Mouse (Mus musculus) heart, adult 2 months (tissue): ENCODE measurements around the gene Nek4. TPM values are rescaled to one million over a fixed set of nuclear protein-coding genes. Genes with fewer than 3 reads are reported as not detected.

Source experiments
- DNase-seq, 2 experiments: peaks; one replicate each; pipeline ENCODE4 v3.0.0; 2021
- H3K27ac ChIP-seq: fragments of 200-600 bp; 2 replicates; pipeline ENCODE4 v1.8.1; 2022
- H3K27me3 ChIP-seq: fragments of 200-500 bp; 2 replicates; pipeline ENCODE4 v1.6.1; 2012; ENCODE audit warnings: mild to moderate bottlenecking, low read length, inconsistent platforms, mixed read lengths; ENCODE audit not compliant: control insufficient read depth, insufficient read depth
- H3K36me3 ChIP-seq: fragments of 200-500 bp; 2 replicates; pipeline ENCODE4 v1.6.1; 2012; ENCODE audit warnings: low read length, inconsistent platforms; ENCODE audit not compliant: control insufficient read depth, insufficient read depth
- H3K4me1 ChIP-seq: fragments of 200-500 bp; 2 replicates; pipeline ENCODE4 v1.6.1; 2011; ENCODE audit warnings: low read length; ENCODE audit not compliant: control insufficient read depth, insufficient read depth
- H3K4me3 ChIP-seq: fragments of 200-600 bp; 2 replicates; pipeline ENCODE4 v1.8.1; 2022
- H3K79me2 ChIP-seq: fragments of 200-500 bp; replicated peaks from 2 replicates; pipeline ENCODE4 v1.6.1; 2012; ENCODE audit warnings: mild to moderate bottlenecking, inconsistent platforms, low read length, moderate library complexity, mixed read lengths; ENCODE audit not compliant: control insufficient read depth, insufficient read depth
- H3K9ac ChIP-seq: fragments of 200-500 bp; 2 replicates; pipeline ENCODE4 v1.6.1; 2012; ENCODE audit warnings: low read depth, mild to moderate bottlenecking, control low read depth, inconsistent platforms, low read length, mixed read lengths
- CTCF ChIP-seq: fragments of 200-600 bp; IDR thresholded peaks from 2 replicates; pipeline ENCODE4 v1.8.1; 2022; ENCODE audit warnings: antibody characterized with exemption, mild to moderate bottlenecking, moderate library complexity
- EP300 ChIP-seq: fragments of 200-500 bp; IDR thresholded peaks from 2 replicates; pipeline ENCODE4 v1.6.1; 2011; ENCODE audit warnings: low read depth, low read length, control low read depth; ENCODE audit not compliant: insufficient read depth
- POLR2A ChIP-seq: fragments of 200-500 bp; IDR thresholded peaks from 2 replicates; pipeline ENCODE4 v1.6.1; 2011; ENCODE audit warnings: mild to moderate bottlenecking, low read depth, low read length, control low read depth; ENCODE audit not compliant: insufficient read depth
- WGBS: fragments of 180-500 bp; shearing (Covaris S2); methylation state at CpG from one replicate; pipeline ENCODE4 v1.1.7; 2018; 5-methylcytosine and 5-hydroxymethylcytosine counted together
- intact Hi-C: fragments of 180-260 bp; cut with DNase I; formaldehyde crosslinking; loops from one replicate; pipeline ENCODE4 v1.15.1; 2025
- polyA plus RNA-seq: library from polyadenylated mRNA; depleted of rRNA; stranded (reverse); fragments of >200 nt; gene quantifications from 2 replicates; pipeline ENCODE4 v1.2.3, GENCODE M21; 2012
- total RNA-seq, 2 experiments: library from RNA; stranded (reverse); gene quantifications; 2 replicates each; pipeline ENCODE4 v1.2.3; 2021

Nek4 gene
- total and polyA plus RNA-seq, 3 experiments = 1.7 to 5.6 (median 4.0) TPM

- Histone ChIP-seq H3K27me3 (no peaks in the 10 kb centered on the region), H3K36me3 (no peaks in the 10 kb centered on the region; the same call in 1 of the 2 replicates), H3K4me3 (no peak overlapping the region), H3K79me2 (no peaks in the 10 kb centered on the region), H3K27ac (no peak overlapping the region), H3K4me1 (no peaks in the 10 kb centered on the region; the same call in 1 of the 2 replicates), H3K9ac (no peak overlapping the region)
- no peak for DNase-seq
- intact Hi-C loops = no loop called here
- TF ChIP-seq POLR2A = no peak
- TF ChIP-seq CTCF = no peak
- TF ChIP-seq EP300 = no peak
- WGBS = 42% methylated on average over 2 of the region's 2 CpGs
These were observed 53.4 kb downstream of the Nek4 start for GRCm38 (mm10) chr14:31004527-31004926.

GRCm38 (mm10) chr14:31006779-31007178, 55.6 kb downstream of the Nek4 start:
- no peaks in the 10 kb centered on the region; the same call in 1 of the 2 replicates for H3K4me1 ChIP-seq
- no peaks in the 10 kb centered on the region for H3K79me2 ChIP-seq
- no peak for DNase-seq
- peaks cover 4% of the 10 kb centered on the region; the same call in 1 of the 2 replicates for H3K36me3 ChIP-seq
- intact Hi-C loops = no loop called here
- H3K27ac ChIP-seq = no peak overlapping the region
- H3K9ac ChIP-seq = no peak overlapping the region
- no peak for TF ChIP-seq POLR2A
- H3K27me3 ChIP-seq = no peaks in the 10 kb centered on the region
- no peak overlapping the region for H3K4me3 ChIP-seq
- 90% methylated on average over 5 of the region's 5 CpGs for WGBS

GRCm38 (mm10) chr14:31011588-31011987, 60.4 kb downstream of the Nek4 start:
- intact Hi-C loops = no loop called here
- Histone ChIP-seq H3K27me3 (no peaks in the 10 kb centered on the region), H3K4me1 (no peaks in the 10 kb centered on the region), H3K79me2 (no peaks in the 10 kb centered on the region), H3K36me3 (peaks cover 10% of the 10 kb centered on the region), H3K27ac (no peak overlapping the region), H3K4me3 (no peak overlapping the region), H3K9ac (no peak overlapping the region)
- no peak for DNase-seq
- 95% methylated on average over 3 of the region's 3 CpGs for WGBS
- TF ChIP-seq CTCF (no peak), POLR2A (no peak), EP300 (no peak)

- peaks cover 4% of the 10 kb centered on the region for H3K4me1 ChIP-seq
- intact Hi-C loops = no loop called here
- no peaks in the 10 kb centered on the region for H3K27me3 ChIP-seq
- 95% methylated on average over 2 of the region's 2 CpGs for WGBS
- no peak for DNase-seq
- no peak overlapping the region for H3K27ac ChIP-seq
- H3K4me3 ChIP-seq = no peak overlapping the region
- peaks cover 17% of the 10 kb centered on the region for H3K36me3 ChIP-seq
- H3K9ac ChIP-seq = no peak overlapping the region
- TF ChIP-seq POLR2A (no peak), EP300 (no peak), CTCF (no peak)
- no peaks in the 10 kb centered on the region for H3K79me2 ChIP-seq
These were observed 62.8 kb downstream of the Nek4 start for GRCm38 (mm10) chr14:31013928-31014327.

GRCm38 (mm10) chr14:31016063-31016462, 64.9 kb downstream of the Nek4 start:
- intact Hi-C loops = no loop called here
- H3K27ac ChIP-seq = no peak overlapping the region
- no peak for DNase-seq
- no peak overlapping the region for H3K9ac ChIP-seq
- H3K4me1 ChIP-seq = peaks cover 7% of the 10 kb centered on the region
- peaks cover 25% of the 10 kb centered on the region for H3K36me3 ChIP-seq
- 0 out of 2 replicates have a peak, but pooled peaks cover 1% of the 10 kb centered on the region for H3K79me2 ChIP-seq
- H3K4me3 ChIP-seq = no peak overlapping the region
- 43% methylated on average over 1 of the region's 1 CpGs for WGBS
- no peak for TF ChIP-seq POLR2A
- TF ChIP-seq EP300 = no peak
- no peak for TF ChIP-seq CTCF
- H3K27me3 ChIP-seq = no peaks in the 10 kb centered on the region

- H3K4me3 ChIP-seq = peak overlapping the region; percentile 64
These were observed 66.7 kb downstream of the Nek4 start for GRCm38 (mm10) chr14:31017854-31018253.

More at GRCm38 (mm10) chr14:31017854-31018253, 66.7 kb downstream of the Nek4 start:
- WGBS = 6% methylated on average over 2 of the region's 2 CpGs
- H3K27me3 ChIP-seq = no peaks in the 10 kb centered on the region
- DNase-seq = no peak
- no peak overlapping the region for H3K27ac ChIP-seq
- TF ChIP-seq EP300 = no peak
- TF ChIP-seq CTCF = peak; percentile 16; the same call in 1 of the 2 replicates
- peaks cover 7% of the 10 kb centered on the region for H3K4me1 ChIP-seq
- 0 out of 2 replicates have a peak, but pooled peaks cover 3% of the 10 kb centered on the region for H3K79me2 ChIP-seq
- intact Hi-C loops = no loop called here
- peak overlapping the region; percentile 41; the same call in 1 of the 2 replicates for H3K9ac ChIP-seq
- H3K36me3 ChIP-seq = peaks cover 23% of the 10 kb centered on the region
